Mouse (Mus musculus) midbrain, embryonic 12.5 days (tissue): ENCODE results near the gene Mrpl19. TPM values are rescaled to one million over a fixed set of nuclear protein-coding genes. Genes with fewer than 3 reads are reported as not detected.

ENCODE experiments used
- ATAC-seq: fragments of 200-750 bp; cut with Nextera tagmentation; 2 replicates; pipeline ENCODE4 v1.8.0; 2017; ENCODE audit warnings: low read depth, moderate TSS enrichment, moderate library complexity; ENCODE audit not compliant: low FRiP score
- H3K27ac ChIP-seq: fragments of 300-500 bp; sonication (generic); replicated peaks from 2 replicates; pipeline ENCODE4 v1.5.1; 2016; ENCODE audit warnings: mild to moderate bottlenecking
- H3K27me3 ChIP-seq: fragments of 300-500 bp; sonication (generic); 2 replicates; pipeline ENCODE4 v1.6.1; 2016; ENCODE audit warnings: mild to moderate bottlenecking
- H3K36me3 ChIP-seq: fragments of 300-500 bp; sonication (generic); 2 replicates; pipeline ENCODE4 v1.6.1; 2016
- H3K4me1 ChIP-seq: fragments of 300-500 bp; sonication (generic); 2 replicates; pipeline ENCODE4 v1.6.1; 2016
- H3K4me2 ChIP-seq: fragments of 300-500 bp; sonication (generic); replicated peaks from 2 replicates; pipeline ENCODE4 v1.6.1; 2016; ENCODE audit warnings: mild to moderate bottlenecking, moderate library complexity
- H3K4me3 ChIP-seq: fragments of 300-500 bp; sonication (generic); 2 replicates; pipeline ENCODE4 v1.5.1; 2016; ENCODE audit warnings: mild to moderate bottlenecking
- H3K9ac ChIP-seq: fragments of 300-500 bp; sonication (generic); replicated peaks from 2 replicates; pipeline ENCODE4 v1.6.1; 2016; ENCODE audit warnings: mild to moderate bottlenecking, moderate library complexity
- H3K9me3 ChIP-seq: fragments of 300-500 bp; sonication (generic); 2 replicates; pipeline ENCODE4 v1.6.1; 2016; ENCODE audit warnings: mild to moderate bottlenecking
- WGBS: fragments of 180-500 bp; shearing (Covaris S2); methylation state at CpG from one replicate; pipeline ENCODE4 v1.1.7; 2016; 5-methylcytosine and 5-hydroxymethylcytosine counted together
- polyA plus RNA-seq: library from polyadenylated mRNA; unstranded; fragments of >200 nt; fragmentation: Nextera tagmentation; extraction: Ambion mirVana; gene quantifications from 2 replicates; pipeline ENCODE4 v1.2.1, GENCODE M21; 2016

Gene Mrpl19
- polyA plus RNA-seq, 1 experiment from 2014 or later, result 50.8 TPM

GRCm38 (mm10) chr6:81966068-81966544, 348 bp upstream of the Mrpl19 start:
- Histone ChIP-seq H3K9ac (no peak overlapping the region), H3K4me3 (peak overlapping the region; percentile 91), H3K27ac (no peak overlapping the region), H3K27me3 (peaks cover 18% of the 10 kb centered on the region), H3K9me3 (no peaks in the 10 kb centered on the region), H3K36me3 (peaks cover 25% of the 10 kb centered on the region), H3K4me2 (peak overlapping the region; percentile 71), H3K4me1 (peaks cover 11% of the 10 kb centered on the region)
- WGBS, result 46% methylated on average over 2 of the region's 2 CpGs
- peak; percentile 84; the same call in 1 of the 2 replicates for ATAC-seq

GRCm38 (mm10) chr6:81960284-81960683, 5.5 kb downstream of the Mrpl19 start:
- WGBS, result 70% methylated on average over 1 of the region's 1 CpGs

GRCm38 (mm10) chr6:81959866-81960265, 5.9 kb downstream of the Mrpl19 start:
- no peaks in the 10 kb centered on the region for H3K9me3 ChIP-seq
- ATAC-seq, result no peak
- H3K4me2 ChIP-seq, result no peak overlapping the region
- H3K4me3 ChIP-seq, result no peak overlapping the region
- H3K9ac ChIP-seq, result no peak overlapping the region
- peaks cover 87% of the 10 kb centered on the region for H3K36me3 ChIP-seq
- H3K27ac ChIP-seq, result no peak overlapping the region
- WGBS, result 96% methylated on average over 8 of the region's 8 CpGs
- no peaks in the 10 kb centered on the region for H3K27me3 ChIP-seq
- peaks cover 6% of the 10 kb centered on the region for H3K4me1 ChIP-seq

More at GRCm38 (mm10) chr6:81960284-81960683, 5.5 kb downstream of the Mrpl19 start:
- Histone ChIP-seq H3K4me3 (no peak overlapping the region), H3K9me3 (no peaks in the 10 kb centered on the region), H3K4me1 (peaks cover 10% of the 10 kb centered on the region), H3K27ac (no peak overlapping the region), H3K27me3 (no peaks in the 10 kb centered on the region), H3K9ac (no peak overlapping the region), H3K4me2 (no peak overlapping the region), H3K36me3 (peaks cover 82% of the 10 kb centered on the region)
- no peak for ATAC-seq

- H3K27ac ChIP-seq, result no peak overlapping the region
- H3K36me3 ChIP-seq, result peaks cover 93% of the 10 kb centered on the region
- no peak overlapping the region for H3K4me3 ChIP-seq
- no peak overlapping the region for H3K9ac ChIP-seq
- 94% methylated on average over 11 of the region's 11 CpGs for WGBS
- no peaks in the 10 kb centered on the region for H3K27me3 ChIP-seq
- H3K4me2 ChIP-seq, result no peak overlapping the region
- ATAC-seq, result no peak
- no peaks in the 10 kb centered on the region for H3K4me1 ChIP-seq
- no peaks in the 10 kb centered on the region for H3K9me3 ChIP-seq
These were observed 7.8 kb downstream of the Mrpl19 start for GRCm38 (mm10) chr6:81957992-81958391.

GRCm38 (mm10) chr6:81956399-81956798, 9.4 kb downstream of the Mrpl19 start:
- 88% methylated on average over 4 of the region's 4 CpGs for WGBS
- Histone ChIP-seq H3K27me3 (no peaks in the 10 kb centered on the region), H3K9ac (no peak overlapping the region), H3K4me1 (no peaks in the 10 kb centered on the region), H3K36me3 (peaks cover 94% of the 10 kb centered on the region), H3K9me3 (no peaks in the 10 kb centered on the region), H3K4me2 (no peak overlapping the region), H3K4me3 (no peak overlapping the region), H3K27ac (no peak overlapping the region)
- ATAC-seq, result no peak

GRCm38 (mm10) chr6:81955133-81955532, 10.6 kb downstream of the Mrpl19 start:
- no peaks in the 10 kb centered on the region for H3K27me3 ChIP-seq
- H3K9ac ChIP-seq, result no peak overlapping the region
- no peak overlapping the region for H3K4me3 ChIP-seq
- ATAC-seq, result no peak
- no peak overlapping the region for H3K27ac ChIP-seq
- 96% methylated on average over 5 of the region's 5 CpGs for WGBS
- no peak overlapping the region for H3K4me2 ChIP-seq
- H3K36me3 ChIP-seq, result peaks cover 94% of the 10 kb centered on the region
- no peaks in the 10 kb centered on the region for H3K4me1 ChIP-seq
- H3K9me3 ChIP-seq, result no peaks in the 10 kb centered on the region

- Histone ChIP-seq H3K9ac (no peak overlapping the region), H3K4me2 (no peak overlapping the region), H3K9me3 (no peaks in the 10 kb centered on the region), H3K36me3 (peaks cover 96% of the 10 kb centered on the region), H3K4me3 (no peak overlapping the region), H3K27ac (no peak overlapping the region), H3K27me3 (no peaks in the 10 kb centered on the region), H3K4me1 (no peaks in the 10 kb centered on the region)
- WGBS, result 97% methylated on average over 6 of the region's 6 CpGs
- ATAC-seq, result no peak
These were observed 18.9 kb downstream of the Mrpl19 start for GRCm38 (mm10) chr6:81946906-81947305.

GRCm38 (mm10) chr6:81944432-81944831, 21.3 kb downstream of the Mrpl19 start:
- H3K27ac ChIP-seq, result no peak overlapping the region
- H3K9me3 ChIP-seq, result no peaks in the 10 kb centered on the region
- 91% methylated on average over 3 of the region's 3 CpGs for WGBS
- no peak overlapping the region for H3K4me2 ChIP-seq
- peaks cover 93% of the 10 kb centered on the region for H3K36me3 ChIP-seq
- no peak overlapping the region for H3K4me3 ChIP-seq
- no peaks in the 10 kb centered on the region for H3K4me1 ChIP-seq
- no peak overlapping the region for H3K9ac ChIP-seq
- no peak for ATAC-seq
- no peaks in the 10 kb centered on the region for H3K27me3 ChIP-seq

- H3K4me3 ChIP-seq, result no peak overlapping the region
- H3K27me3 ChIP-seq, result no peaks in the 10 kb centered on the region
- no peaks in the 10 kb centered on the region for H3K4me1 ChIP-seq
- no peak overlapping the region for H3K27ac ChIP-seq
- no peak overlapping the region for H3K9ac ChIP-seq
- H3K4me2 ChIP-seq, result no peak overlapping the region
- whole genome bisulfite sequencing, result 94% methylated on average over 2 of the region's 2 CpGs
- no peak for ATAC-seq
- H3K36me3 ChIP-seq, result peaks cover 84% of the 10 kb centered on the region
- no peaks in the 10 kb centered on the region for H3K9me3 ChIP-seq
These were observed 22.5 kb downstream of the Mrpl19 start for GRCm38 (mm10) chr6:81943281-81943680.

- ATAC-seq, result no peak
- Histone ChIP-seq H3K36me3 (peaks cover 73% of the 10 kb centered on the region), H3K4me3 (no peak overlapping the region), H3K9ac (no peak overlapping the region), H3K9me3 (no peaks in the 10 kb centered on the region), H3K27ac (no peak overlapping the region), H3K27me3 (no peaks in the 10 kb centered on the region), H3K4me1 (no peaks in the 10 kb centered on the region), H3K4me2 (no peak overlapping the region)
- 91% methylated on average over 5 of the region's 5 CpGs for WGBS
These were observed 24.0 kb downstream of the Mrpl19 start for GRCm38 (mm10) chr6:81941718-81942117.

GRCm38 (mm10) chr6:81933281-81933680, 32.5 kb downstream of the Mrpl19 start:
- Histone ChIP-seq H3K4me2 (no peak overlapping the region), H3K27me3 (no peaks in the 10 kb centered on the region), H3K9me3 (0 out of 2 replicates have a peak, but pooled peaks cover 5% of the 10 kb centered on the region), H3K36me3 (peaks cover 72% of the 10 kb centered on the region), H3K4me1 (no peaks in the 10 kb centered on the region), H3K27ac (no peak overlapping the region), H3K9ac (no peak overlapping the region), H3K4me3 (no peak overlapping the region)
- 87% methylated on average over 3 of the region's 3 CpGs for WGBS
- no peak for ATAC-seq

- H3K9me3 ChIP-seq, result 0 out of 2 replicates have a peak, but pooled peaks cover 5% of the 10 kb centered on the region
- no peak for ATAC-seq
- H3K36me3 ChIP-seq, result peaks cover 75% of the 10 kb centered on the region
- 94% methylated on average over 4 of the region's 4 CpGs for WGBS
- H3K27me3 ChIP-seq, result no peaks in the 10 kb centered on the region
- no peak overlapping the region for H3K4me3 ChIP-seq
- H3K9ac ChIP-seq, result no peak overlapping the region
- no peak overlapping the region for H3K27ac ChIP-seq
- peaks cover 10% of the 10 kb centered on the region for H3K4me1 ChIP-seq
- H3K4me2 ChIP-seq, result no peak overlapping the region
These were observed 36.4 kb downstream of the Mrpl19 start for GRCm38 (mm10) chr6:81929402-81929801.

GRCm38 (mm10) chr6:81924304-81924703, 41.5 kb downstream of the Mrpl19 start:
- H3K36me3 ChIP-seq, result peaks cover 33% of the 10 kb centered on the region
- peak overlapping the region; percentile 89 for H3K4me3 ChIP-seq
- no peaks in the 10 kb centered on the region for H3K27me3 ChIP-seq
- peak overlapping the region; percentile 71 for H3K4me2 ChIP-seq
- H3K9me3 ChIP-seq, result no peaks in the 10 kb centered on the region
- H3K4me1 ChIP-seq, result peaks cover 12% of the 10 kb centered on the region
- H3K9ac ChIP-seq, result peak overlapping the region; percentile 95
- ATAC-seq, result 0 out of 2 replicates have a peak, but pooled peaks have one; percentile 45
- WGBS, result 17% methylated on average over 5 of the region's 5 CpGs
- H3K27ac ChIP-seq, result no peak overlapping the region
